Mouse (Mus musculus) urinary bladder, postnatal 14 days (tissue): ENCODE measurements at regions not wholly inside any gene's neighbourhood (a gene's known extent, or its start where the extent isn't known, plus 50 kb on each side); places are given as distances from the start of the nearest gene placed in this dataset.
"Not testable (repeated sequence)": the region's sequence is repeated elsewhere in the genome, so short reads cannot be mapped to it uniquely, and the experiment has no call there.

Source experiments
- DNase-seq: peaks from one replicate; pipeline ENCODE4 v3.0.0; 2021; ENCODE audit warnings: low spot score

DNA sequence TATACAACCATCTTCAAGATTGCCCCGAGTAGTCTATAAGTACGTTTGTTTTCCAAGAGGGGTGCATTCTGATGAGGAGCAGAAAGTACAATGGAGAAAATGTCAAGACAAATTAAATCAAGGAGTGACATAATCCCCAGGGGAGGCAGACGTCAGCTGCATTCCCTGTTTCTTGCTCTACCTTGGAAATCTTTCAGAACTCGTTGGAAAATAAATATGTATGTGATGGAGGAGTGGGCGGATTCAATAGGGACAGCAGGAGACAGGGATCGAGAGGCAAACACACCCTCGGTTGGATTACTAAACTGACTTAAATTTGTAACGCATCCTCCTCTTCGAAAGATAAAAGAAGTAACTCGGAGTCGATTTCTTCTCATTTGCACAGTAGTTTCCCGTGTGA, 164.8 kb upstream of the Klf4 start:
- DNase-seq = no peak

- DNase-seq = peak; percentile 28
Observed at GRCm38 (mm10) chr4:55696428-55696827, 164.2 kb upstream of the Klf4 start.

GRCm38 (mm10) chr4:55695246-55695645, 163.0 kb upstream of the Klf4 start:
- DNase-seq = no peak

DNA sequence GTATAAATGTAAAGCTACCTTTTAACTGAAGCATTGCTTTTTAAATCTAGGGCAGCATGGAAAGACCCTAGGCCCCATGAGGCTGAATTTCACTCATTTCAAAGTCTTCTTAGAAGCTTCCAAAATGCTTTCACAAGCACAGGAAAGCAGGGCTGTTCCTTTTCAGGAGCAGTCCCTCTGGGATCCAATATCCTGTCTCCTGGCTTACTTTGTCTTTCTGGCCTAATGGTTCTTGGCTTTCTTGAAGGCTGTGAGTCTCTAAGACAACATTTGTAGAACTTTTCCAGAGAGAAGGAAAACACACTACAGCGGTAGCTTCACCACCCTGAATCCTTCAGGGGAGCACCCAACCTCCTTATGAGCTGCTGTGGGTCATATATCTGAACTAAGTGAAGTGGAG, 157.2 kb upstream of the Klf4 start:
- no peak for DNase-seq

- no peak for DNase-seq
Observed at GRCm38 (mm10) chr4:55686771-55687170, 154.5 kb upstream of the Klf4 start.

GRCm38 (mm10) chr4:55672288-55672687, 140.0 kb upstream of the Klf4 start:
- no peak for DNase-seq

DNA sequence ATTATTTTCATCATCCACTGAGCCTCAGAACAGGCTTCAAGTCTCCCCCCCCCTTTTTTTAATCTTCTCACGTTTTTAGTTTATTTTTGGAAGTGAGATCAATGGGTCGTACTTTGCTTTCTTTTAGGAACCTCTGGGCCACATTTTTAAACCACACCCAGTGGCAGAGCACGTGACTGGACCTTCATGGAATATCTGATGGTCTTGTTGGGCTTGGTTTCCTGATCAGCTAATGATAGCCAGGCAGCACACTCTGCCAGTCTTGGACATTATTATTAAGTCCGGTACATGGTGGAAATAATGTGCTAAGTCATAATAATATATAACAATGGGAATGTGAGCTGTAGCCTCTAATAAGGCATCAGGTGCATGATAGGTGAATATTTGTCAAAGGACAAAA, 138.0 kb upstream of the Klf4 start:
- DNase-seq = no peak

DNA sequence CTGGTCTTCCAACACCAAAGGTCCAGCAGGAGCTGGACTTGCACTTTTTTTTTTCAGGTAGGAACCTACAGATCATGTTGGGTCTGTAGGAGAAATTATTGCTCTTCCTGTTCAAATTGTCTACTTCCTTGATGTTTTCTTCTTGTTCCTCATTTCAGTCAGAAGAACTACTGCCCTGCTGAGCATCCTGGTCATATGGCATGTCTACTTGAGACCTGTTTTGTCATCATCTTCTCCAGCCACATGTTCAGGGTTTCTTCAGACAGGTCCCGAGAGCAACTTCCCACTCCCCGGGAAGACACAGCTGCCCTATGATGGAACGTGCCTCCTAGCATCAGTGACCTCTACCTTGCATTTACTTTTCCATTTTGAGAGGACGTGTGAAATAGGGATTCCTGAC, 132.6 kb upstream of the Klf4 start:
- DNase-seq = no peak

- no peak for DNase-seq
Observed at GRCm38 (mm10) chr4:55663856-55664255, 131.6 kb upstream of the Klf4 start.

- DNase-seq = no peak
Observed at GRCm38 (mm10) chr4:55662041-55662440, 129.8 kb upstream of the Klf4 start.

- no peak for DNase-seq
Observed at GRCm38 (mm10) chr4:55658904-55659303, 126.6 kb upstream of the Klf4 start.

DNA sequence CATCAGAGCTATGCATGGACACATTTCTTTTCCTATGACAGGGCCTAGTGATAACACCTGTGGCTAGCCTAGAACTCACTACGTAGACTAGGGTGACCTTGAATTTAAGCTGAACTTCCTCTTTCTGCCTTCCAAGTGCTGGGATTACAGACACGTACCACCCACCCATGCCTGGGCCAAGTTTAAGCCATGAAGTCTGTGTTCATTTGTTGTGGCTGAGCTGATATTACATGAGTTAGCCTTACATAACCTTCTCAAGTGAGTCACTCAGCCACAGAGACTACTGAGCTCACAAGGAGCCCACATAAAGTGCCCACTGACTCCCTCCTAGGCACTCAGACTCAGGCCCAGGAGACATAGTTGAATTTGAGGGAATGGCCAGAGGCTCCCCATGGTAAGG, 123.1 kb upstream of the Klf4 start:
- no peak for DNase-seq

- no peak for DNase-seq
Observed at GRCm38 (mm10) chr4:55652628-55653027, 120.4 kb upstream of the Klf4 start.

GRCm38 (mm10) chr4:55651811-55652410, 119.6 kb upstream of the Klf4 start:
- DNase-seq = no peak

GRCm38 (mm10) chr4:55651051-55651763, 118.9 kb upstream of the Klf4 start:
- DNase-seq = peak; percentile 87

- peak; percentile 25 for DNase-seq
Observed at GRCm38 (mm10) chr4:55650186-55650585, 117.9 kb upstream of the Klf4 start.

DNA sequence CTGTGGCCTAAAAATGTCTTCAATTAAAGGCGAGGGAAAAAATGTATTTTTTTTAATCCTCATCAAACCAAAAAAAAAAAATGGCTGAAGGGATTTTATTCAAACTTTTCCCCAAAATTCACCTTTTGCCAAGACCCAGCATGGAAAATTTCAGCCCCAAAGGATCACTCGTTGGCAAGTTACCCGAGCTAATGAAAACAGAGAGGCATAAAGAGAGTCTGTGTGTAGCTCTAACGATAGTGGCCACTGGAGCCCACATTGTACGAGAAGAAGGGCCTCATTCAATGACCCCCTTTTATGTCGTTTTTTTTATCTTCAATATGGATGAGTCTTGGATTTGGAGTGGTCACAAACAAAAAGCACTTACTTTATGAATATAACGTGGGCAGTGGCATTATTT, 116.1 kb upstream of the Klf4 start:
- DNase-seq = no peak

DNA sequence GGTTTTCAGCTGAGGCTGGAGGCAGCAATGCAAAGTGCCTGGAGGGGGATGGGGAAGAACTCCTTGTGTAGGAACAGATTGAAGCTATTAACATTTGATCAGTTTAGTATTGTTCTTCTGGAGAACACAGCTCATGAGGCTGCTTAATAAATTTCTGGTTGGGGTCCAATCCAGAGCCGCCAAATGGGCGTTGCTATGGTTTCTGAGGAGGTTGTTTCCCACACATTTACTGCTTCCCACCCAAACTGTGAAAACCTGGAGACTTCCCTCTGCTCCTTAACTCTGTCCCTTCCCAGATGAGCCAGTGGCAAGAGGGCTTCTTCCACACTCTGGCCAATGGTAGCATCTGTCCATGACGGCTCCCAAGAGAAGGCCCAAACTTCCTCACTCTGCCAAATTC, 113.2 kb upstream of the Klf4 start:
- DNase-seq = no peak

DNA sequence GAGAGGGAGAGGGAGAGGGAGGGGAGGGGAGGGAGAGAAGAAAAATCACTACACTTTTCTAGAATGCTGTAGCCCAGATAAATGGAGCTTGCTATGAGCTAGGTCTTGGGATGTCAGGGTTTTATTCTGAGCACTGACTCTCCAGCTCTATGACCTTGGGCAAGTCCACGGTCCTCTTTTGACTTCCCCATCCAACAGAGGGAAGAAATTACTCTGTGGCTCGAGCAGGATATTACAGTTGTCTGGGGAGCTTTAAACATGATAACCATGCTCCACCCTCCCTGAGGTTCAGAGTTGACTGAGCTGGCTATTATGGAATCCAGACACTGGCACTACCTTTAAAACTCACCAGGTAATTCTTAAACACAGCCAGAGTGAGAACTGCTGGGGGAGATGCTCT, 112.6 kb upstream of the Klf4 start:
- no peak for DNase-seq

DNA sequence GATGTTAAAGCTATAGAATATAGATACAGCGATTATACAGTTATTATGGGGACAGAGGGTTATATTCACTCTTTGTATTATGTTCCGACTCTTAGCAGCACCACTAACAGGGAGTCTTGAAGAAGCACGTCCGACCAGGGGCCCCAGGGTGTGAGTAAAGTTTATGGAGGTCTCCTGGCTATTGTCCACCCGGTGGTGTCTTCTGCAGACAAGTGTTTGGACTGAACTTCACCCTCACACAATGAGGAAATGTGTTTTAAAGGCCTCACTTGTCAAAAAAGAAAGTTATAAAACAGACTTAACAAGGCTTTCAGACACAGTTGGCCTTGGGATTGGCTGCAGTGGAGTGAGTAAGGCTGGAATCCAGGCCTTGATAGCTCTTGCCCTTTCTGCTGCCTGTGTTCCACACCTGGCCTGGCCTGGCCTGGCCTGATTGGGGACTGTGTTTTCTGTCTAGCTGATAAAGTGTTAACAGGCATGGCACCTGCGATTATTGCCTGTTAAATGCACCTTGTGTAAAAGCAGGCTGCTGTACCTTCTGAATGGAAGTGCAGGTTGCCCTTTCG, 102.8 kb upstream of the Klf4 start:
- DNase-seq = no peak

DNA sequence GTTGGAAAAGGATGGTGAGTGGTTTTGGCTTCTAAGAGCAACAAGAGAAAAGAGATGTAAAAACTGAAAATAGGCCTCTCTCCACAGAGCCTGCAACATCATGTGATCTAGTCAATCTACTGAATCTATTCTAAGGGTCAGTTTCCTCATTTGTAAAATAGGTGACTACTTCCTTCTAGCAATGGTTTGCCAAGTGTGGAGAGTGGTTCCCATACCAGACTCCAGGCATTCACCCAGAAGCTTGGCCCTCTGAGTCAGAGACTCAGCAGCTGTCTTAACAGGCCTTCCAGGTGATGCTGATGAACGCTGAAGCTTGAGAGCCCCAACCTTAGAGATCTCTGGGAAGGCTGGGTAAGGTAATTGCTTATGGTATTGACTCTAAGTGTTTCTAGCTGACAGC, 98.9 kb upstream of the Klf4 start:
- no peak for DNase-seq

- not testable (repeated sequence) for DNase-seq
Observed at GRCm38 (mm10) chr4:55630215-55630614, 97.9 kb upstream of the Klf4 start.

GRCm38 (mm10) chr4:55624779-55625178, 92.5 kb upstream of the Klf4 start:
- no peak for DNase-seq
